Mouse (Mus musculus): ENCODE results near the gene Gpr156.
A peak's percentile ranks its signal among the peaks of the same experiment; 100 is the strongest.

Gene Gpr156

DNA sequence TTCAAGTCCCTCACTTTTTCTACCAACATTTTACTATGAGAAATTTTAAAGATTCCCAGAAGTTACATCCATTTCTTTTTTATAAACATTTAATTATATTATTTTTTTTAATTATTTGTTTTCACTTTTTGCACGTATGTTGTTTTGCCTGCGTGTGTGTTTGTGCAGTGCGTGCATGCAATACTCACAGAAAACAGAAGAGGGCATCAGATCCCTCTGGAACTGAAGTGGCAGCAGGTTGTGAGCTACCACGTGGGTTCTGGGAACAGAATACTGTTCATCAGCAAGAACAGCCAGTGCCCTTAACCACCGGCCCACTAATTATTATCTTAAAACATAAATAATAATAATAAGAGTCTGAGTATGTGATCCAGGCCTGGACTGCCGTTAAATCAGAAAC is 2.7 kb downstream of the Gpr156 start:
- DNase-seq, result no peak

DNA sequence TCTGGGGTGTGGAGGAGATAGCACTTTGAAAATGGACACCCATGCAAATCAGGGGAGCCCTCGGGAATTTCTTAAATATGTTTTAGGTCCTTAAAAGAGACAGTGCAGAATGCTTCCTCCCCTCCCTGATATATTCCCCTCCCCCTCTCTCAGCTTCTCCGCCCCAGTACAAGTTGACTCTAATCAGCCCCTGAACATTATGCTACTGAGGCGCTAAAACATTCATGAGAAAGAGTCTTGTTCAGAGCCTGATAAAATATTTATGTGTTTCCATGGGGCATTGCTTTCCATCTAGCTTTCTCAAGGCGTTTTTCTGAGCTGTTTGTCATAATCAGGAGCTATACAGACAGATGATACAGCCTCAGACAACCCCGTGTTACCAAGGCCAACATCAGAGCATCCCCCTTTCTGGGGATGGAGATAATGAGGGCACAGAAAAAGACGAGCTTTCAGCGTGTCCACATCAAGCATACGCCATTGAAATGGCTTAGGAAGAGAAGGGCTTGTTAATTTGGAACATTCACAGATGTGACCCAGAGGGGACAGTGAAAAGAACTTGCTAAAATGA is 4.6 kb downstream of the Gpr156 start:
- no peak for DNase-seq

DNA sequence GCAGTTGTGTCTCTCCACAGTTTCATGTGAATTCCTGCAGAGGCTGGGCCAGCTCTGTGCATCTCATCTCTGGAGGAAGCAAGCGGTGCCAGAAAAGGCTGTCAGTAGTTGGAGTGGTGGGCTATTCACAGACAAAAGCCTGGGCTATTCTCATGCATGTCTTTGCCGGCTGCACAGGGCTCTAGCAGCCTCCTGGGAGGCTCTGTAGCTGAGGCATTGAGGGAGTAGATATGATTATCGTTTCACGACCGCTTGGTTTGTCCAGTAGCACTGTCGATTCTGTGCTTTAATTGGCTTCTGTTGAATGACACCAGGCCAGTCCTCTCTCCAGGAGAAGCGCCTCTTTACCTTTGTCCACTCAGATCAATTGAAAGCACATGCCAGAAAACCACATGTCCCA is 9.8 kb downstream of the Gpr156 start:
- no peak for DNase-seq

DNA sequence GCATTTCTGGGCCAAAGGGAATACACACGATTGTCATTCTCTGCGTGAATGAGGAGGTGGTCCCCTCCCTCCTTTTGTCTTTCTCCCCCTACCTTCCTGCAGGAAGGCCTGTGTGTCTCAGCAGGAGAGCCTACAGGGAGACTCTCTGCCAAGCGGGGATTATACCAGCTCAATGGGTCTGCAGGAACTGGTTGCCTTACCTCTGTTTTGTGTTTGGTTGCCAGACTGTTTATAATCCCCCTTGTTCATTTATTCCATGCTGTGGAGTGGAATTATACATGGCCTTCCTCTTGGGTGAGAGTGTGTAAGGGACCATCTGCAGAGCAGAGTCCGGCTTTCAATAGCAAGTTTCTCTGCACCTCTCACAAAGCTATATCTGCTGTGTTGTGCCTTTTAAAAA is 10.8 kb downstream of the Gpr156 start:
- DNase-seq, result no peak

DNA sequence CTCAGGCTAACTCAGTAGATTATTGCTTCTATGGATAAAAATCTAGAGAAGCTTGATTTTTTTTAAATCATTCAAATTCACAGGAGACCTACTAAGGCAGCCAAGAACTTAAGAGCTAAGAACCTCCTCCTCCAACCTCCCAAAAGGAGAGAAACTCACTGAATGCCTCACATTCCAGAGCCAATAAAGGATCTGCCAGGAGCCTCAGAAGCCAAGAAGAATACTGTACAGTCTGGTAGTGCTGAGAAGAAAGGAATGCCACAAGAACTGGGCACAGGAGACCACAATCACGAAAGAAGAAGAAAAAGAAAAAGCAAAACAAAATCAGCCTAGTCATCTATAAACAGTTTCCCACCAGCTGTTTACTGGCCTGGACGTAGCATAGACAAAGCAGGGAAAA is 12.7 kb downstream of the Gpr156 start:
- DNase-seq, result no peak

DNA sequence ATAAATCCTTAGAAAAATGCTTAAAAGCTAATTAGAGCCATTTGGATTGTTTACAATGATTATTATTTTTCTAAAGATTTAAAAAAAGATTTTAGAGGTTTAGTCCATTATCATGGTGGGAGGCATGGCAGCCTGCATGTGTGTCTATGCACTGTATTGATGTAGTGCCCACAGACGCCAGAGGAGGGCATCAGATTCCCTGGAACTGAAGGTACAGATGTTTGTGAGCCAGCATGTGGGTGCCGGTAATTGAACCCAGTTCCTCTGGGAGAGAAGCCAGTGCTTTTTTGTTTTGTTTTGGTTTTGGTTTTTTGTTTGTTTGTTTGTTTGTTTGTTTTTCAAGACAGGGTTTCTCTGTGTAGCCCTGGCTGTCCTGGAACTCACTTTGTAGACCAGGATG is 13.3 kb downstream of the Gpr156 start:
- no peak for DNase-seq

DNA sequence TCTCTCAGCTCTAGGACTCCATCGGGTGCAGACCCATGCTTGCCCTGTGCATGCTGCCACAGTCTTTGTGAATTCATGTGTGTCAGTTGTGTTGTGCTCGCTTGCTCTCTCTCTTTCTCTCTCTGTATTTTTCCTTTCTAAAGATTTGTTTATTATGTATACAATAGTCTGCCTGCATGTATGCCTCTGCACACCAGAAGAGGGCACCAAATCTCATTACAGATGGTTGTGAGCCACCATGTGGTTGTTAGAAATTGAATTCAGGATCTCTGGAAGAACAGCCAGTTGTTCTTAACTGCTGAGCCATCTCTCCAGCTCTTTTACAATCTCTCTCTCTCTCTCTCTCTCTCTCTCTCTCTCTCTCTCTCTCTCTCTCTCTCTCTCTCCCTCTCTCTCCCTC is 18.6 kb downstream of the Gpr156 start:
- no peak for DNase-seq

DNA sequence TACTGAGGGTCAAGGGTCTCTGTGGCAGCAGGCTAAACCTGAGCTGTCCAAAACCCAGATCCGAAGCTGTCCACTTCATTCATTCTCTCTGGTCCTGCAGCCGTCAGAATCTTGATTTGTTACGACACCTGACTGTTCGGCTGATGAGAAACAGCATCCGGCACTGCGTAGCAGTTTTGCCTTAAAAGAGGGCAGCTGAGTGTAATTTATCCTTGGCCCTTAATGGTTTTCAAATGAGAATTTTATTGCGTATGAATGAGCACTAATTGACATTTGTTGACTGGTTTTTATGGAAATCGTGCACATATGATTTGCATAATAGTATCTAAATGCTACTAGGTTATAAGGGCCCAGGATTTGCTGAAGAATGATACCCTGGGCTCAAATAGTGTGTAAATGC is 21.0 kb downstream of the Gpr156 start:
- no peak for DNase-seq

DNA sequence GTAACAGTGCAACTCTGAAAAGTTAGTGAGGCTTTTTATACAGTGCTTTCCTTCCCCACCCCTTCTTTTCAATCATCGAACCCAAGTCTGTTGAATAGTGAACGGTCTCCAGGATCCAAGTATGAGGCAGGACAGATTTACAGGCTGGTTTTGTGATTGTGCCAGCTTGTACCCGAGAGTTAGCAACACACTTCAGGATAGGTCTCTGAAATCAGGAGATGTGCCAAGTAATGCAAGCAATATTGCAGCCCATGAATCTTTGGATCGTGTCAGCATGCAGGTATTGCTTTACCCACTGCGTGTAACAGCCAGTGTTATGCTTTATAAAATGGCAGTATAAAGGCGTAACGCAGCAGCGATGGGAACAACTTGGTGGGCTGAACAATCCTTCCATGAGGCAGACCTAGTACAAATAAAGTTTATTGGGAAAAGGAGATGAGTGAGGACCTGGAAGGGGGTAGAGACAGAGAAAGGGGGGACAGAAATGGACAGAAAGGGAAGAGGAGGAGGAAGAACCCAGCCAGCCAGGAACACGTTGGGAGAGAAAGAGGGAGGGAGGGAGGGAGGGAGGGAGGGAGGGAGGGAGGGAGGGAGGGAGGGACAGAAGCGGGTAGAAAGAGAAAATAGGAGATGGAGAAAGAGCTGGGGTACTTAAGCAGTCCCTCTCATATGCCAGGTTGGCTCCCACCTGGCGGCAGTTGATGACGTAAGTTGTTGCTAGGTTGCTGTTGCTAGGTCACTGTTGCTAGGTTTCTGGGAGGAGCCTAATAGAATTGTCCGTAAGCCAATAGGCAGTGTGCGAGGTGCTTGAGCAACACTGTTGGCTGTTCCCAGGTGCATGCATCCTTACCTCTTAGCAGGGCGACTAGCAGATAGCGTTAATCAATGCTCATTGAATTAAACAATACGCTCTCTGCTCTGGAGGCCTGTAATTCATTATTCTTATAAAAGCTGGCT is 22.1 kb downstream of the Gpr156 start:
- DNase-seq, result peak; percentile 45 to 53

DNA sequence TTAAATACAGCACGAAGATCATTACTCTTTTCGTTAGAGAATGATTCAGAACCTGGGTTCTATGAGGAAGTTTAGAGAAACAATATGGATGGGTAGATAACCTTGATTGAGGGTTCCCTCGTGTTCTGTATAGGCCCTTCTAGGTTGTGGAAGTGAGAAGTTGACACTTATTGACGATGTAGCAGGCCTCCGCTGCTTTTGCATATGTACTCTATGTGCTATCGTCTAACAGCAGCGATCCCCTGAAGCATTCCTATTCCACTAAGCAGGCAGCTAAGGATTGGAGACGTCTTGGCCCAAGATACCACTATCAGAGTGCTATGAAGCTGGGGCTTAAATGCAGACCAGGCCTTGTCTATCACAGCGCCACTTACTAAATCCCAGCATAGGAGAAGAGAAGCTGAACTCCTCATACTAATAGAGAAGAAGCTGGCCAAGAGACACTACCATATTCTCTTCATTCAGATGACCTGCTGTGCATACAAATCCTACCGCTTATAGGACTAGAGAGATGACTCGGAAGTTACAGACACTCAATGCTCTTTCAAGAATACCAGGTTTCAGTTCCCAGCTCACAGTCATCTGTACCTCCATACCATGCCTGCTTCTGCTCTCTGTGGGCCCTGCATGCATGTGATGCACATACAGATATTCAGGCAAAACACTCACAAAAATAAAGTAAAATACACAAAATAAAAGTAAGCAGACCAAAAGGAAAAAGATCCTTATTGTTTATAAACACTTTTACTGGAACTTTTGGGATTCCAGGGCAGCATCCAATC is 23.0 kb downstream of the Gpr156 start:
- no peak for DNase-seq

DNA sequence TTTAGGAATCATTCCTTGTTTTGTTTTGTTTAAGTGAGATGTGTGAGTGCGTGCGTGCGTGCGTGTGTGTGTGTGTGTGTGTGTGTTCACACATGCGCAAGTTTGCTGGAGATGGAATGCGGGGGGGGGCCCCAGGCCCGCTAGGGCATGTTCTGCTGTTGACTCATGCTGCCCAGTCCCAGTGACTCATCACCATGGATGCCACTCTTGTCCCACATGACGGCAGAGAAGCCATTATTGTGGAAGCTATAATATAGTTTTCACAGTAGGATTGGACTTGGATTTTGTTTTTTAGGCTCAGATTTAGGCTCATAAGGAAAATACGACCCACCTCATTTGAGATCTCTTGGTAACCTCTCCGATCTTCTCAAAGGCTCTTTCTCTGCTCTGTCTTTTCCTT is 24.0 kb downstream of the Gpr156 start:
- DNase-seq, result peak; percentile 61 to 76

DNA sequence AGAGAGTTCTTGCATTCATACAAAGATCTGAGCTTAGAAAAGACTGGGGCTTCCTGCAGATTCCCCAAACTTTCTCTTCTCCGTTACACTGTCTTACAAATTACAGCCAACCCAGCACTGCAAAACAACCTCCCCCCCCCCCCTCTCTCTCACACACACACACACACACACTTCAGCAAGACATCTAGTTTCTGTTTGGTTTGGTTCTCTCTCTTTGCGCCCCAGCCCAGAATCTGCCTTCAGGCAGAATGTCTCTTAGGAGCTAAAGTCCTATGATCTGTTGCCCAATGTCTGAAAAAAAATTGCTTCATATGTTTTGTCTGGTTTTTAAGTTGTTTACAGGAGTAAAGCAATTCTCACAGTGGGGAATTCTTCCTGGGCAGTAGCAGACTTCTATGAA is 27.4 kb downstream of the Gpr156 start:
- peak in 1 of 2 experiments; percentile 29 for DNase-seq

DNA sequence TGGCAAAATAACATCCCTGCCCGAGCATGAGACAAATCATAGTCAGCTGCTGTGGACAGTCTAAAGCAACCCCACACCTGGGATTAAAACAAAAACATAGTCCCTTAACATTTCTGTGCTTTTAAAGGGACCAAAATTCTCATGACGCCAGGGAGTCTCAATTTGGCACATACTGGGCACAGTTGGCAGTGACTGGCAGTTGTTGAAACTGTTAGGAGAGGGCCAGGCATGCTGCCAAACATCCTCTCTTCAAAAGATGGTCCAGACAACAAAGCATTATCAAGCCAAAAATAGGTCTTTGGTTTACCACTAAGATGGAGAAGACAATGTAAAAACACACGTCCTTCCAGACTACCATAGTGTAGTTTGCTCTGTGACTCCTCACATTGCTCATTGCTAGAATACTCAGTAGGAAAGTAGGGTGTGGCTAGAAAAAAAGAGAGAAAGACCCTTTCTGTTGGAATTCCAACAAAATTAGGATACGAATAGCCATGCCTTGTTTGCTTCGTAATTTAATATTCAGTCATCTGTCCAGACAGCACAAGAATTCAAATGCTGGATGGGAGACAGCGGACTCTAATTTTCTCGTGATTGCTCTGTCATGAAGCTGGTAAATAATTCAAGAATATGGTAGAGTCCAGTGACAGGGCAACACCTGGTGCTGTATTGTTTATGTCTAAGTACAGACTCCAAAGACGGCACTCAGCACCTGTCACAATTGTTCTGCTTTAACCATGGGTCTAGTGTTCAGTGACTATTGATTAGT is 28.9 kb downstream of the Gpr156 start:
- DNase-seq, result no peak

DNA sequence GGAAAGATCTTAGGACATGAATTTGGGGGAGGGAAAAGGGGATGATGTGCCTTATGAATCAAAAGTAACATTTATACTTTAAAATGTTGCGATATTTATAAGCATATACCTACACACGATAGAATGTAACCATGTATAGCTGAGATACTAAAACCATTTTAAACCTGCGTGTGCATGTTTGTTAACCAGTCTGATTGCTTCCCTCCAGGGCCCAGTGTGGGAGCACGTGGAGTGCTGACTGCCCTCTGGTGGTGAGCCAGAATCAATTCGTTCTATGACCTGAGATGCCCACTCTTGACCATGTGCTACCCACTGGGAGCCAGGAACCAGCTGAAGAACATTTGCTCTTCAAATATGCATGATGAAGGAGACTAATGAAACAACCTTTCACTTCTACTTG is 30.9 kb downstream of the Gpr156 start:
- DNase-seq, result peak; percentile 80 to 82

DNA sequence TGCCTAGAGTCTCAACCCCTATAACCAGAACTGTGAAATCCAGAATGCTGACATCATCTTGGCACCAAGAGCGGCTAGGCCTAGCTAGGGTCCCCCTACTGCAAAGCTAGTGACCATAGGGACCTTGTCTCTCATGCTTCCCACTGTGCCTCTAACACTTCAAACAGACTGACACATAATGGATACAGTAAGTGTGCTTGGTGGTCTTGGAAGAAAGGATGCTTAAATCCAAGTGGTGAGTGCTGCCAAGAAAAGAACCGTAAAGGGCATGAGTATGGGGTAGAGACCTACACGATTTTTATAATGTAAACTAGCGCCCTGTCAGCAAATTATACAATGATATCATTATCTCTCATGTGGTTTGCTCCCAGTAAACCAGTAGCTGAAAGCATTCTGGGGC is 32.1 kb downstream of the Gpr156 start:
- no peak for DNase-seq

DNA sequence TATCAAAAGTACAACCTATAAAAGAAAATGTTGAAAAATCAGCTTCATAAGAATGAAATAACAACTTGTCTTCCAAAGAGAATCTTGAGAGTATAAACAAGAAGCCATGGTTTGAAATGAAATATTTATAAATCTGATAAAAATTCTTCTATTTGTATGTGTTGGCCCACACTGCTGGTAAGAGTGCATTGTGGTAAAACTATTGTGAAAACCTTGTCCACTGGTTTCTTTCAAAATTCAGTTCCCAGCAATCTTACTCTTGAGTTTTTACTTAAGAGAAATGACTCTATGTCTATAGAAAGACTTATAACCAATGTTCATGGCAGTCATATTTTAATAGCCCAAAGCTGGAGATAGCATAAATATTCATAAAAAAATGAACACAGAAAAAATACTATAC is 34.9 kb downstream of the Gpr156 start:
- DNase-seq, result no peak

DNA sequence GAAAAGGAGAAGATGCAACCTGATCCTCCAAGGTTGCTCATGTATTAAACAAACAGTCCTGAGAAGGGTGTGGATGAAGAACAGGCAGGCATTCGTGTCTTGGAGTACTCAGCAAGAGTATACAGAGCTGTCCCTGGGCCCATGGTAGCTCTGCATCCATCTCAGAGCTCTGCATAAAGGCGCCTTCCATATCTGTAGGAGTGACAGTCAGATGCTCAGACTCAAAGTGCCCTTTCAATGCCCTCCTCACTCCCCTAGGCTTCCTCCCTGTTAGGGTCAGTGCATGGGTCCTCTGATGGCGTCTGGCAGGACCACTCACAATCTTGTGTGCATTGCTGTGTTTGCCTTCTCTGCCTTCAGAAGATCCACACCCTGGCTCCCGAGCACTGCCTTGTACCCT is 36.9 kb downstream of the Gpr156 start:
- no peak for DNase-seq

DNA sequence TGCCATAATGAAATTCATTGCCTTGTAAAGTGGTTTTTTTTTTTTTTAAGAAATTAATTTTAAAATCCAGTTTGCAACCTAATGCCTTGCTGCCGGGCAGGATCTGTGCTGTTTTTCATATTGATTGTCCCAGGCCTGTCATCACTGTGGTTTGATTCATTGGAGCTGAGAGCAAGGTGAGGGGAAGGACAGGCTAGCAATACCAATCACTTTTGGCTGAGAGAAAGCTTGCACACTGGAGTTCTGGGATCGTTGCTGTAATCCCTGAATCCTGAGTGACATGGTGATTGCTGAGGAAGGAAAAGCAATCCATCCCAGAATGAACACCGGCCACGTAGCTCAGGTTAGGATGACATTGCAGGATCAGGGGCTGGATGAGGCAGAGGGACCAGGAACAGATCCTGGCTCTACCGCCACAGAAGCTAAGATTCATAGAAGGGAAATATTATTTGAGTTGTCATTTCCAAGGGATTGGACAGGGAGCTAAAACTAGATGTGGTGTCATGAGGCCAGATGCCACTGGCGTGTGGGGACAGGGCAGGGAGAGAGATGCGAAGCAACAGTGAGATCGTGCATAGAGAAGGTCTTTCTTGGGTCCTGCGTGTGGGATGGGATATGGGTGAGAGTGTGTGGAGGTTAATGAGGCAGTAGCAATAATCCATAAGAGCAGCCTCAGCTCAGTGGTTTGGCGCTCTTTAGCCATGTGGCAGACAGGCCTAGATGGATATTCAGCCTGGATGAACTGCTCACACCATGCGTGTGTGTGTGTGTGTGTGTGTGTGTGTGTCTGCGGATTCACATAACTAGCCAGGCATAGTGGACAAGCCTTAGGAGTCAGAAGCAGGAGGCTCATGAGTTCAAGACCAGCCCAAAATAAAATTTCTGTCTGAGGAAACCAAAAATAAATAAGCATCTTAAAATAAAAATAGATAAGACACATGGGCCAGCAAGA is 38.0 kb downstream of the Gpr156 start:
- no peak for DNase-seq

DNA sequence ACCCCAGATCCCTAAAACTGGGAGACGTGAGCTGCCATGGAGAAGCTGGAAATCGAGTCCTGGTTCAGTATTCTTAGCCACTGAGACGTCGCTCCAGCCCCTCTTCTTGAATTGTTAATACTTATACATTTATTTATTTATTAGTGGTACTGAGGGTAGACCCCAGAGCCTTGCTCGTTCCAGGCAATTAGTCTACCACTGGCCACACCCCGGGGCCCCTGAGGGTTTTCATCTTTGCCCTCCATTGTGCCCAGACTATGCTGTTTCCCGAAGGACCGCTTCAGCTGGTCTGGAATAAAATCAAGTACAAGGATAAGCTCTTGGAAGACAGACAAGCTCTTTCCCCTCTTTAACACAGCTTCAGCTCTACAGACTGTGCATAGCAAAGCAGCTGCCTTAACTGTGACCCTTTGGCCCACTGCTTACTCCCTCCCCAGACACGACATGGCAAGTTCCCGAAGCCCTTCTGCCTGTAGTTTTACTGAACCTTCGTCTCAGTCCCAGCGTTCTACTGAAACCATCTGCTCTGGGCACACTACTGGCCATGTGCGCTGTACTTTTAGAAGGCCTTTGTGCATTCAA is 39.1 kb downstream of the Gpr156 start:
- DNase-seq, result no peak

DNA sequence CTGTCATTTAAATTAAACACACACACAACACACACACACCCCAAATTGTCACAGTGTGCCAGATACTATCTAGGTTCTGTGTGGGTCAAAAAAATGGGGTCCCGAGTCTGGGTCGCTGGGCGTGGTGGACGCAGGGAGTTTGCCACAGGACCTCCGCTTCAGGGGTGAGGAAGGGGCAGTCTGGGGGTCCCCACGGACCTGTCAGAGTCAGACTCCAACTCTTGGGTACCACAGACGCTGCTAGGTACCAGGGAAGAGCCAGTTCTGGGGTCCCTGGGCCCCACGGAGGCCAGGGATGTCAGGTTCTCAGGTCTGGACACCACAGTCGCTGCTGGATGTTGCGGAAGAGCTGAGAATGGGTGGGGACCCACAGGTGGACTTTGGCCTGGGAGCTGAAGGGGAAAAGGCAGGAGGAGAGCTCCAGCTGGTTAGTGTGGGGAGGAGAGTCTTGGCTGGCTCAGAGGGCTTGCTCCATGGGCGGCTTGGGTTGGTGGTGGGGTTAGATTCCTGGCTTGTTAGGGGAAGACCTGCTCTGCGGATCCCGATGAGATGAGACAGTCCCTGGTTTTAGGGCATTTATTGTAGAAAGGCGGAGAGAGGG is 39.9 kb downstream of the Gpr156 start:
- no peak for DNase-seq

DNA sequence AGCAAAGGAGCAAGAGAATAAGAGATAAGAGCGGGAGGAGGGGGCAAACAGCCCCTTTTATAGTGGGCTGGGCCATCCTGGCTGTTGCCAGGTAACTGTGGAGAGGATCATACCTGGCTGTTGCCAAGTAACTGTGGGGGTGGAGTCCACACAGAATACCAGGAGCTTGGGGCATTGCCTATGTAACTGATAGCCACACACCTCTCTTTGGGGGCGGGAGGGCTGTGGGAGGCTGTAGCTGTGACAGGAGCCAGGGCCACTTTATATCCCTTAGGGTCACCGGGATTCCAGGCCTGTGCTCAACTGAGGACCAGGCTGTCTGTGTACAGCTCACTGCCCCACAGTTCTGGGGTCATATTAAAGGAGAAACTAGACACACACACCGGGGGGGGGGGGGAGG is 40.5 kb downstream of the Gpr156 start:
- DNase-seq, result no peak

All from kidney, postnatal 4 days (tissue).